Mouse (Mus musculus) cortical plate, adult 2 months (tissue): Measurements from ENCODE around the gene Atp6v0a2. TPM values are rescaled to one million over a fixed set of nuclear protein-coding genes. Genes with fewer than 3 reads are reported as not detected.

ENCODE experiments used
- H3K27ac ChIP-seq: fragments of 200-500 bp; 2 replicates; pipeline ENCODE4 v1.5.1; 2012; ENCODE audit warnings: low read length, control low read depth, inconsistent platforms; ENCODE audit not compliant: insufficient read depth
- H3K4me1 ChIP-seq: fragments of 200-500 bp; 2 replicates; pipeline ENCODE4 v1.6.1; 2011; ENCODE audit warnings: low read length; ENCODE audit not compliant: control insufficient read depth, insufficient read depth
- H3K4me3 ChIP-seq: fragments of 200-500 bp; 2 replicates; pipeline ENCODE4 v1.5.1; 2011; ENCODE audit warnings: mild to moderate bottlenecking, low read length, control low read depth; ENCODE audit not compliant: insufficient read depth
- CTCF ChIP-seq: fragments of 200-500 bp; IDR thresholded peaks from 2 replicates; pipeline ENCODE4 v1.5.1; 2011; ENCODE audit warnings: mild to moderate bottlenecking, control low read depth, low read length; ENCODE audit not compliant: insufficient read depth; ENCODE audit errors: extremely low read depth
- POLR2A ChIP-seq: fragments of 200-500 bp; IDR thresholded peaks from 2 replicates; pipeline ENCODE4 v1.6.1; 2011; ENCODE audit warnings: mild to moderate bottlenecking, low read length, control low read depth; ENCODE audit not compliant: insufficient read depth; ENCODE audit errors: extremely low read depth
- polyA plus RNA-seq: library from polyadenylated mRNA; depleted of rRNA; stranded (reverse); fragments of >200 nt; gene quantifications from 2 replicates; pipeline ENCODE4 v1.2.3, GENCODE M21; 2012

Gene Atp6v0a2
- polyA plus RNA-seq, 1 experiment, result 48.0 TPM

DNA sequence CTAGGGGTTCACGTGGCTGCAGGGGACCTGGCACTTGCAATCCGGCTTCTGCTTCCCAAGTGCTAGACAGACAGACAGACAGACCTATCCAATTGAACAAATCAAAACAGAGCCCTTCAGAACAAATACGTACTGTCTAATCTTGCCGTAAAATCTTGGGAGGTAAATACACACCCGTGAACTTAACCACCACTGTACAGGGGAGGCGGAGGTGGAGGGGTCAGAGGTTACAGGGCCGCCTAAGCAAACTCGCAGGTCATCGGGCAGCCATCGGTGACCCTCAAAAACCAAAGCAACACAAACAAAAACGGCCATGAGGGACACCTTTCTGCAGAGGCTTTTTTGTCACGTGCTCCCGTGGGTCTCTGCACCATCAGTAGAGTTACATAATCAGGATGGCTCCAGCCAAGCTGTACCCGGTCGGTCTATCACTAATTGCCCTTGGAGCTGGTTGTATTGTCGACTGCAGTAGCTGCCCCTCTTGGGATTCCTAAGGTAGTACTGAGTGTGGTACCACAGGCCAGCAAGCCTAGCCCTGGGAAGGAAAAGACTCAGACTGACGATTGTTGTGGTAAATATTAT is 23.2 kb upstream of the Atp6v0a2 start:
- Histone ChIP-seq H3K27ac (no peak overlapping the region), H3K4me1 (no peaks in the 10 kb centered on the region), H3K4me3 (no peak overlapping the region)
- TF ChIP-seq CTCF, result no peak
- TF ChIP-seq POLR2A, result no peak

DNA sequence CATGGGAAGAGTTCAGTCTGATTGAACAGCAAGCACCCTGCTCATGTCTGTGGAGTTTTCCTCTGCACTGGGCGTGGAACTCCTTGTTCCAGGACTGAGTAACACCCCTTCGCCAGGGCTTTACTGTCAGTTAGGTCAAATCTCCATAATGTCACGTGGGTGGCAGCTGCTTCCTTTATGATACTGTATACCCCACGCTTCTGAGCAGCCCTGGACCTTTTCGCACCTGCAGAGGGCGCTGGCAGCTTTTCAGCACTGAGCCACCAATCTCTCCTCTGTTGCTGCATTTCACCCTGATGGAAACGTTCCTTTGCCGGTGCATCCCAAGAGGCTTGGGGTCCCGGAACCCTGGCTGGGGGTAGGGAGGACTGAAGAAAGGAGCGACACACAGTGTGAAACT is 17.4 kb upstream of the Atp6v0a2 start:
- Histone ChIP-seq H3K27ac (no peak overlapping the region), H3K4me3 (no peak overlapping the region), H3K4me1 (no peaks in the 10 kb centered on the region)
- TF ChIP-seq POLR2A (no peak), CTCF (no peak)

DNA sequence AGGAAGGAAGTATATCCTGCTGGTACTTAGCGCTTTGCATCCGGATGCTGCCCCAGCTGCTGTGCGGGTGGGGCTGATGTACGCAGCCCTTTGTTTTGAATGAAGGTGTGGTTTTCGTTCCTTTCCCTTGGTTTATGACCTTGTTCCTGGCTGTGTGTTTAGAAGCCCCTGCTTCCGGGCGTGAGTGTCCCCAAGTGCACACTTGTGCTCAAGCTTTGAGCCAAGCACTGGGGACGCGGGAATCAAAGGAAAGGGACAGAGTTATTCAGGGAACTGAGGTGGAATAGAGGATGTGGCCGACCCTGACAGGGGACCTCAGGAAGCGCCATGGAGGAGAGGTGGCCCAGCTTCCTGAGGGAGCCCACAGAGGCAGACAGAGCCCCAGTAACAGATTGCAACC is 13.7 kb upstream of the Atp6v0a2 start:
- H3K4me1 ChIP-seq, result no peaks in the 10 kb centered on the region
- H3K27ac ChIP-seq, result no peak overlapping the region
- TF ChIP-seq POLR2A, result no peak
- no peak for TF ChIP-seq CTCF
- H3K4me3 ChIP-seq, result no peak overlapping the region

DNA sequence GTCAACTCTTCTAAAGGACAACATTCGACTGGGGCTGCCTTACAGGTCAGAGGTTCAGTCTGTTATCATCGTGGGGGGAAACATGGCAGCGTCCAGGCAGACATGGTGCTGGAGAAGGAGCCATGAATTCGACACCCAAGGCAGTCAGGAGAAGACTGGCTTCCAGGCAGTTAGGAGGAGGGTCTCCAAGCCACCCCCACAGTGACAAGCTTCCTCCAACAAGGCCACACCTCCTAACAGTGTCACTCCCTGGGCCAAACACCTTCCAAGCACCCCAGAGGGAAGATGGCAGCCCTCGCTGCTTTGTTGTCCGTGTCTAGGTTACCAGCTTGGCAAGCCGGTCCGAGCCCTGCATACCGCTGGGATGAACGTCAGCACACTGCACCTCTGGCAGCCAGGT is 9.7 kb upstream of the Atp6v0a2 start:
- Histone ChIP-seq H3K4me1 (no peaks in the 10 kb centered on the region), H3K27ac (no peak overlapping the region), H3K4me3 (no peak overlapping the region)
- TF ChIP-seq POLR2A, result no peak
- no peak for TF ChIP-seq CTCF

DNA sequence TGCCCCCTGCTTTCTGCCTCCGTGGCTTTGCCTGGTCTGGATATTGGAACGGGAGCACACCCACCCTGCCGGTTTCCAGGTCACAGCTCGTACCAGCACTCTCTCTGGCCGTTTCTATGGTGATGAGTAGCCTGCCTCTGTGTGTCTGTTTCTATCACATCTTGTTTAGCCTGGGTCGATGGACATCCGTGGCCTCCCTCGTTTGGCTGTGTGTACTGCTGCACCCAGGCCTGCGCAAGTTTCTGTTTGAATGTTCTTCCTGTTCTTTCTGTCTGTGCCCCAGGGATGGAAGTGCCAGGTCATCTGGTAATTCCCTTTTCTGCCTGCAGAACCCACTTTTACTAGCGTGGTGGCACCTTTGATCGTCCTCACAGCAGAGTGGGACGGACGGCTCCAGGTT is 7.0 kb upstream of the Atp6v0a2 start:
- Histone ChIP-seq H3K27ac (no peak overlapping the region), H3K4me1 (no peaks in the 10 kb centered on the region), H3K4me3 (no peak overlapping the region)
- TF ChIP-seq POLR2A (no peak), CTCF (no peak)

DNA sequence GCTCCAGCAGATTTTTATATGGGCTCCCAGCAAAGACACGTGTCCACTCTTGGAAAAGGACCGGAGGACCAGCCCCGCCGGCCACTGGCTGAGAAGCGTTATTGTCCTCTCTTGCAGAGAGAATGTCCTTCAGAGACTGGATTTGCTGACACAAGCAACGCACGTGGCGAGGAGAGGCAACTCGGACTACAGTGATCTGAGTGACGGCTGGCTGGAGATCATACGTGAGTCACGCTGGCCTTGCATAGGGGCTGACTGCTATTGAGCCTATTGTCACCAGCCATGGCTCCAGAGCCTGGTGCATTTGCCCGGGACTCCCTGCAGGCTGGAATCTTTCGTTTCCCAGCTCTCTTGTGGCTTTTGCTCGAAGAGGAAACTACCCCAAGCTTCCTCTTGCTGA is 5.5 kb upstream of the Atp6v0a2 start:
- Histone ChIP-seq H3K4me1 (no peaks in the 10 kb centered on the region), H3K27ac (0 out of 2 replicates have a peak overlapping the region, but pooled peaks have one; percentile 5)
- no peak for TF ChIP-seq CTCF
- TF ChIP-seq POLR2A, result no peak

DNA sequence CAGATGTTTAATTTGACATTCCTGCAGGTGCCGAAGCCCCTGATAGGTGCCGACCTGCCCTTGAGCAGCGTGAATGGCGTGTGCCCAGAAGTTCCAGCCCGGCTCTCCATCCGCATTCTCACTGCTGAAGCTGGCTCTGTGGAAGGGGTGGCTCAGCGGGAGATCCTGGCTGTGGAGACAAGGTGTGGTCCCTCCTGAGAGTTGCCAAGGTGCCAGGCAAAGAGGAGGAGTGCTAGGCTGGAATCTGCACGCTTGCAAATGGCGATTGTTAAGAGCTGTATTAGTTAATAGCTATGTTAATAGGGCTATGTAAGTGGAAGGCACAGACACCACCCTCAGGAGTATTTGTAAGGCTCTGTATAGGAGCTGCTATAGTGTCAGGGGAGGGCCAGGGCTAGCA is 4.1 kb upstream of the Atp6v0a2 start:
- no peak overlapping the region for H3K4me3 ChIP-seq

More for the DNA sequence above, 5.5 kb upstream of the Atp6v0a2 start:
- H3K4me3 ChIP-seq, result no peak overlapping the region

DNA sequence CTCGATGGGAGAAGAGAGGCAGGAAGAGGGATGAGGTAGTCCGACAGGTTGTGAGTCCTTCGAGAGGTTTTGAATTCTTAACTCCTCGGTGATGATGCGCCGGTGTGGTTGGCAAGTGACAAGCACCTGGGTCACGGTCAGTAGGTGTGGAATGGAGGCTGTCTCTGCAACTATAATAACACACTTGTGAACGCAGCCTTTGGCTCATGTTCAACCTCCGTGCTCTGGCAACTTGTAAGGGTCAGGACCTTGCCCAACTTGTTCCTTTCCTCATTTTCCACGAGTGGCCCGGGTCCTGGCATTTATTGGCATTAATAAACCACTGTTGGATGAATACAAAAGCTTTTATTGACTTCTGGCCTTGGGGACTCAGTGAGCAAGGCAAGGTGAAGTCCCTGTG is 1.3 kb downstream of the Atp6v0a2 start:
- H3K4me1 ChIP-seq, result peaks cover 7% of the 10 kb centered on the region
- no peak for TF ChIP-seq POLR2A
- H3K27ac ChIP-seq, result no peak overlapping the region
- peak overlapping the region; percentile 86 for H3K4me3 ChIP-seq

More for the DNA sequence above, 4.1 kb upstream of the Atp6v0a2 start:
- Histone ChIP-seq H3K27ac (no peak overlapping the region), H3K4me1 (peaks cover 2% of the 10 kb centered on the region; the same call in 1 of the 2 replicates)
- no peak for TF ChIP-seq CTCF
- no peak for TF ChIP-seq POLR2A

DNA sequence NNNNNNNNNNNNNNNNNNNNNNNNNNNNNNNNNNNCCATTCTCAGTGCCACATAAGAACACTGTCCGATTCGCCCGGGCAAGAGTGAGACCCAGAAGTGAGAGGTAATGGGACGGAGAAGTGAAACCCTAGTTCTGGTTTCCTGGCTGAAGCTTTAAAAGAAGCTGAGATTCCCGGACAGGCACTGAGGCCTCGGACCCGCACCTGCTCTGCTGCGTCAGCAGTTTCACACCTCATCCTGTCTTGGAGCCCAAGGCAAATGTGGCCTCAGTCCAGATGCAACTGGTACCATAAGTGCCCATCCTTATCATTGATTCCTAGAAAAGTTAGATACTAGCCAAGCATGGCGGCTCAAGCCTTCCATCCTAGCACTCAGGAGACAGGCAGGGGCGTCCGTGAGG is 3.3 kb downstream of the Atp6v0a2 start:
- peaks cover 7% of the 10 kb centered on the region for H3K4me1 ChIP-seq
- H3K27ac ChIP-seq, result no peak overlapping the region
- TF ChIP-seq POLR2A (no peak), CTCF (no peak)
- H3K4me3 ChIP-seq, result no peak overlapping the region

DNA sequence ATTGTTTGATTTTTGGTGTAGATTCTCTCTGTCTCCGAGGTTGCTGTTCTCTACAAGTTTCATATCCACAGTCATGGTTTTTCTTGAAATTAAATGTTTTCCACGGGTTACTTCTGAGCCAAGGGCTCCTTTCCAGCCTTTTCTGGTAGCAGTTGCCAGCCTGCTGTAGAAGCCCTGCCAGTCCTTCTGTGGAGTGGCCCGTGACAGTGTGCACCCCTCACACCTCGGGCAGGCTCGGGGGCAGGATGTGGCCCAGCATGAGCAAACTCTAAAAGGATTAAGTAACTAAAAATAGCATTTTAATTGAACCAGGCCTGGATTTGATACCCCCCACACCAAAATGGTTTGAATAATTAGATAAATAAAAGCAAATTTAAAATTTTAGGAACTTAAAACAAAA is 4.1 kb downstream of the Atp6v0a2 start:
- Histone ChIP-seq H3K4me1 (peaks cover 7% of the 10 kb centered on the region), H3K27ac (no peak overlapping the region), H3K4me3 (no peak overlapping the region)
- TF ChIP-seq POLR2A, result no peak
- TF ChIP-seq CTCF, result no peak
